Mouse (Mus musculus): ENCODE measurements around the gene Olfr984. TPM values are rescaled to one million over a fixed set of nuclear protein-coding genes. Genes with fewer than 3 reads are reported as not detected.

The Olfr984 gene
- polyA plus RNA-seq (2014; fragmentation: Illumina TruSeq; extraction: RNeasy Lipid Tissue Mini Kit (QIAGEN cat#74804); ENCODE audit: low read depth, low replicate concordance): not detected

GRCm38 (mm10) chr9:40114106-40114505 is at the start of gene Olfr984:
Olfr984 (minus strand) TSS chr9:40114206.

DNA sequence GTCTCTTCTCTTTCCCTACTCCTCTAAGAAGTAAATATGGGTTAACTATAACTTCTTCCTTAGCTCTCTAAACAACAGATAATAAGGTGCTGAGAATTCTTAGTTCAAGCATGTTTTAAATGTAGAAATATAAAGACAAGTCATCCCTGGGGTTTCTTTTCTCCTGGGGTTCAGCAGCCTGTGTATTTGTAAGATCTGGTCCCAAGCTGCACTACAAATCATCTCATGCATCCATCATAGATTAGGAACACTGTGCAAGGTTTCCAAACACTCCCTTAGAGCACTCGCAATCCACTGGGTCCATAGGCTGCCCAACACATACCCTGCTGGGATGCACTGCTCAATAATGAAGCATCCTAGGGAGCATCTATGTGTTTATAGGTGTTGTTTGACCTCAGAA is 16.1 kb upstream of the Olfr984 start, which contains the start of gene Olfr985:
Gene Olfr985, minus strand, starts transcription at position 101 of the 400 bp plus-strand sequence.

DNA sequence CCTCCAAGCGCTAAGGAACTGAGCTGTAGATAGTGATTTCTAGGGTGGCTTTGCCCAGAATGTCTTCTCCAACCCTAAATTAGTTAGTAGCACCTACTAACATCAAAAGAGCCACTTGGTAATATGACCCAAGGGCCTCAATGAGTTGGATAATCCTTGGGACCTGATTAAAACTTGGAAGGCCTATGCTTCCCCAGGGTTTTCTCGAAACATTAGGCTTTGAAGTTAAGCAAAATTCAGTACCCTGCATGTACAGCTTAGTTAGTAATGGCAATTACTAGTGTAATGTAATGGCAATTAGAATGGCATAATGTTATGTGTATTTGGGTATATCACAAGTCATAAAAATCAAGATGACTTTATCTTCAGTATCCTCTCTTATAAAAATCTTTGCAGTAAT is 20.5 kb downstream of the Olfr984 start, which contains the start of gene Olfr983:
Gene Olfr983, minus strand, starts transcription at position 101 of the 400 bp plus-strand sequence.

GRCm38 (mm10) chr9:40073529-40073928 is 40.5 kb downstream of the Olfr984 start, which contains the start of gene Olfr982:
Olfr982 (plus strand) TSS chr9:40073829.

Other genes starting within 250 kb of the Olfr984 start
- gene Olfr972, start 247.8 kb downstream of the Olfr984 start, polyA plus RNA-seq (2014; fragmentation: Illumina TruSeq; extraction: RNeasy Lipid Tissue Mini Kit (QIAGEN cat#74804); ENCODE audit: low read depth, low replicate concordance): not detected
- gene Olfr229, start 206.9 kb downstream of the Olfr984 start, polyA plus RNA-seq (2014; fragmentation: Illumina TruSeq; extraction: RNeasy Lipid Tissue Mini Kit (QIAGEN cat#74804); ENCODE audit: low read depth, low replicate concordance): not detected
- gene Olfr974, start 176.7 kb downstream of the Olfr984 start, polyA plus RNA-seq (2014; fragmentation: Illumina TruSeq; extraction: RNeasy Lipid Tissue Mini Kit (QIAGEN cat#74804); ENCODE audit: low read depth, low replicate concordance): not detected
- gene Olfr975, start 162.2 kb downstream of the Olfr984 start, polyA plus RNA-seq (2014; fragmentation: Illumina TruSeq; extraction: RNeasy Lipid Tissue Mini Kit (QIAGEN cat#74804); ENCODE audit: low read depth, low replicate concordance): not detected
- gene Olfr976, start 153.1 kb downstream of the Olfr984 start, polyA plus RNA-seq (2014; fragmentation: Illumina TruSeq; extraction: RNeasy Lipid Tissue Mini Kit (QIAGEN cat#74804); ENCODE audit: low read depth, low replicate concordance): not detected
- gene Olfr978, start 122.1 kb downstream of the Olfr984 start, polyA plus RNA-seq (2014; fragmentation: Illumina TruSeq; extraction: RNeasy Lipid Tissue Mini Kit (QIAGEN cat#74804); ENCODE audit: low read depth, low replicate concordance): not detected
- not detected for gene Olfr979, start 110.7 kb downstream of the Olfr984 start, polyA plus RNA-seq (2014; fragmentation: Illumina TruSeq; extraction: RNeasy Lipid Tissue Mini Kit (QIAGEN cat#74804); ENCODE audit: low read depth, low replicate concordance)
- gene Olfr980, start 104.6 kb downstream of the Olfr984 start, polyA plus RNA-seq (2014; fragmentation: Illumina TruSeq; extraction: RNeasy Lipid Tissue Mini Kit (QIAGEN cat#74804); ENCODE audit: low read depth, low replicate concordance): not detected
- gene Olfr981, start 92.7 kb downstream of the Olfr984 start, polyA plus RNA-seq (2014; fragmentation: Illumina TruSeq; extraction: RNeasy Lipid Tissue Mini Kit (QIAGEN cat#74804); ENCODE audit: low read depth, low replicate concordance): not detected
- gene Olfr982, start 40.4 kb downstream of the Olfr984 start, polyA plus RNA-seq (2014; fragmentation: Illumina TruSeq; extraction: RNeasy Lipid Tissue Mini Kit (QIAGEN cat#74804); ENCODE audit: low read depth, low replicate concordance): not detected
- not detected for gene Olfr983, start 20.6 kb downstream of the Olfr984 start, polyA plus RNA-seq (2014; fragmentation: Illumina TruSeq; extraction: RNeasy Lipid Tissue Mini Kit (QIAGEN cat#74804); ENCODE audit: low read depth, low replicate concordance)
- gene Olfr985, start 16.0 kb upstream of the Olfr984 start, polyA plus RNA-seq (2014; fragmentation: Illumina TruSeq; extraction: RNeasy Lipid Tissue Mini Kit (QIAGEN cat#74804); ENCODE audit: low read depth, low replicate concordance): not detected
- gene Tmem225, start 33.9 kb upstream of the Olfr984 start, polyA plus RNA-seq (2014; fragmentation: Illumina TruSeq; extraction: RNeasy Lipid Tissue Mini Kit (QIAGEN cat#74804); ENCODE audit: low read depth, low replicate concordance): not detected
- gene Olfr986, start 66.7 kb upstream of the Olfr984 start, polyA plus RNA-seq (2014; fragmentation: Illumina TruSeq; extraction: RNeasy Lipid Tissue Mini Kit (QIAGEN cat#74804); ENCODE audit: low read depth, low replicate concordance): not detected
- gene Zfp202, start 78.1 kb upstream of the Olfr984 start, polyA plus RNA-seq (2014; fragmentation: Illumina TruSeq; extraction: RNeasy Lipid Tissue Mini Kit (QIAGEN cat#74804); ENCODE audit: low read depth, low replicate concordance): 3.2 TPM
- 0.73 TPM for gene Scn3b, start 155.0 kb upstream of the Olfr984 start, polyA plus RNA-seq (2014; fragmentation: Illumina TruSeq; extraction: RNeasy Lipid Tissue Mini Kit (QIAGEN cat#74804); ENCODE audit: low read depth, low replicate concordance)